8 mouse cellular contexts compared by ENCODE assay signal in genomic region chr2:30240267-30240666, GRCm38 (mm10). TPM values are rescaled to one million over a fixed set of nuclear protein-coding genes. Genes with fewer than 3 reads are reported as not detected.
A peak's percentile ranks its signal among the peaks of the same experiment; 100 is the strongest.
DNase-seq lines count a peak whose midpoint lies in the region; ATAC-seq and TF ChIP-seq lines count a peak whose summit lies in the region.

Gm28035 (plus strand) TSS chr2:30240567.

- peaks cover 33% of the 10 kb centered on the region for H3K4me1 ChIP-seq in forebrain, embryonic 15.5 days
- H3K4me1 ChIP-seq in forebrain, embryonic 16.5 days (replicated peaks; ENCODE audit: control insufficient read depth, insufficient read depth, low read length): peaks cover 26% of the 10 kb centered on the region
- peaks cover 23% of the 10 kb centered on the region; the same call in 1 of the 2 replicates for H3K4me1 ChIP-seq in lung, postnatal 0 days (ENCODE audit: insufficient read depth, low read depth, low read length)
- H3K4me1 ChIP-seq in limb, embryonic 13.5 days: peaks cover 47% of the 10 kb centered on the region
- peaks cover 28% of the 10 kb centered on the region for H3K4me1 ChIP-seq in small intestine, adult 2 months (ENCODE audit: control insufficient read depth, insufficient read depth, insufficient read length, low read length)

- 82% methylated on average over 2 of the region's 2 CpGs for WGBS in forebrain, embryonic 15.5 days
- WGBS in forebrain, embryonic 16.5 days: 82% methylated on average over 2 of the region's 2 CpGs
- 60% methylated on average over 2 of the region's 2 CpGs for WGBS in lung, postnatal 0 days
- WGBS in limb, embryonic 13.5 days: 90% methylated on average over 2 of the region's 2 CpGs
- WGBS in small intestine, adult 2 months: 59% methylated on average over 2 of the region's 2 CpGs

- H3K4me3 ChIP-seq in forebrain, embryonic 15.5 days: no peak within 1 kb of the TSS
- no peak within 1 kb of the TSS for H3K4me3 ChIP-seq in forebrain, embryonic 16.5 days (replicated peaks; ENCODE audit: low read length)
- H3K4me3 ChIP-seq in lung, postnatal 0 days (ENCODE audit: low read depth, low read length): peak within 1 kb of the TSS; percentile 88; the same call in 1 of the 2 replicates
- 0 out of 2 replicates have a peak within 1 kb of the TSS, but pooled peaks have one; percentile 89 for H3K4me3 ChIP-seq in limb, embryonic 13.5 days
- H3K4me3 ChIP-seq in small intestine, adult 2 months (ENCODE audit: low read depth, low read length): 0 out of 2 replicates have a peak within 1 kb of the TSS, but pooled peaks have one; percentile 10

- H3K4me2 ChIP-seq in forebrain, embryonic 15.5 days (replicated peaks): 0 out of 2 replicates have a peak within 1 kb of the TSS, but pooled peaks have one; percentile 69
- no peak within 1 kb of the TSS for H3K4me2 ChIP-seq in forebrain, embryonic 16.5 days (ENCODE audit: low read length)
- H3K4me2 ChIP-seq in lung, postnatal 0 days (replicated peaks; ENCODE audit: low read depth, low read length): peak within 1 kb of the TSS; percentile 63
- peak within 1 kb of the TSS; percentile 86 for H3K4me2 ChIP-seq in limb, embryonic 13.5 days (replicated peaks)

- DNase-seq in lung, postnatal 0 days (ENCODE audit: low spot score): no peak
- no peak for DNase-seq in lung, postnatal 4 days
- no peak for DNase-seq in natural killer cell, adult 2 months (ENCODE audit: low spot score in 2 of 2)
- no peak for DNase-seq in kidney, postnatal 25 days

- TF ChIP-seq POLR2A in small intestine, adult 2 months (IDR thresholded peaks at IDR 0.05; ENCODE audit: low read depth, low read length): no peak

- no peak for ATAC-seq in forebrain, embryonic 15.5 days (replicated peaks)
- ATAC-seq in forebrain, embryonic 16.5 days: no peak
- ATAC-seq in lung, postnatal 0 days: no peak
- no peak for ATAC-seq in limb, embryonic 13.5 days (ENCODE audit: low FRiP score, low read depth)

- TF ChIP-seq CTCF in lung, postnatal 0 days (IDR thresholded peaks at IDR 0.05): no peak
- TF ChIP-seq CTCF in small intestine, adult 2 months (IDR thresholded peaks at IDR 0.05; ENCODE audit: extremely low read depth, insufficient read length, insufficient replicate concordance, low read depth, low read length): no peak

- no peaks in the 10 kb centered on the region for H3K27me3 ChIP-seq in forebrain, embryonic 15.5 days
- H3K27me3 ChIP-seq in forebrain, embryonic 16.5 days (replicated peaks; ENCODE audit: control insufficient read depth, insufficient read depth, low read length): no peaks in the 10 kb centered on the region
- no peaks in the 10 kb centered on the region for H3K27me3 ChIP-seq in lung, postnatal 0 days (replicated peaks; ENCODE audit: insufficient read depth, low read length)
- no peaks in the 10 kb centered on the region for H3K27me3 ChIP-seq in limb, embryonic 13.5 days
- no peaks in the 10 kb centered on the region for H3K27me3 ChIP-seq in small intestine, adult 2 months (ENCODE audit: control insufficient read depth, insufficient read depth, low read length)

- H3K9me3 ChIP-seq in forebrain, embryonic 15.5 days: no peaks in the 10 kb centered on the region
- H3K9me3 ChIP-seq in forebrain, embryonic 16.5 days (ENCODE audit: control insufficient read depth, low read length): no peaks in the 10 kb centered on the region
- no peaks in the 10 kb centered on the region for H3K9me3 ChIP-seq in lung, postnatal 0 days (ENCODE audit: low read length)
- H3K9me3 ChIP-seq in limb, embryonic 13.5 days: no peaks in the 10 kb centered on the region

- H3K27ac ChIP-seq in forebrain, embryonic 15.5 days (replicated peaks): no peak within 1 kb of the TSS
- H3K27ac ChIP-seq in forebrain, embryonic 16.5 days (ENCODE audit: low read length): no peak within 1 kb of the TSS
- peak within 1 kb of the TSS; percentile 95 for H3K27ac ChIP-seq in lung, postnatal 0 days (ENCODE audit: low read length)
- no peak within 1 kb of the TSS for H3K27ac ChIP-seq in limb, embryonic 13.5 days
- H3K27ac ChIP-seq in small intestine, adult 2 months (ENCODE audit: insufficient read depth, low read depth, low read length): peak within 1 kb of the TSS; percentile 91

- peaks cover 39% of the 10 kb centered on the region for H3K36me3 ChIP-seq in forebrain, embryonic 15.5 days
- H3K36me3 ChIP-seq in forebrain, embryonic 16.5 days (ENCODE audit: control insufficient read depth, insufficient read depth): peaks cover 15% of the 10 kb centered on the region
- H3K36me3 ChIP-seq in lung, postnatal 0 days (ENCODE audit: insufficient read depth, low read length): peaks cover 21% of the 10 kb centered on the region; the same call in 1 of the 2 replicates
- peaks cover 54% of the 10 kb centered on the region for H3K36me3 ChIP-seq in limb, embryonic 13.5 days
- peaks cover 24% of the 10 kb centered on the region for H3K36me3 ChIP-seq in small intestine, adult 2 months (ENCODE audit: control insufficient read depth, insufficient read depth, low read length)

- H3K9ac ChIP-seq in forebrain, embryonic 15.5 days (replicated peaks): peak within 1 kb of the TSS; percentile 6; the same call in 1 of the 2 replicates
- no peak within 1 kb of the TSS for H3K9ac ChIP-seq in forebrain, embryonic 16.5 days (replicated peaks; ENCODE audit: low read depth, low read length)
- peak within 1 kb of the TSS; percentile 81; the same call in 1 of the 2 replicates for H3K9ac ChIP-seq in lung, postnatal 0 days (replicated peaks; ENCODE audit: low read depth)
- H3K9ac ChIP-seq in limb, embryonic 13.5 days: peak within 1 kb of the TSS; percentile 92

- no peak for TF ChIP-seq EP300 in lung, postnatal 0 days (IDR thresholded peaks at IDR 0.05)

RNA-seq across cellular contexts. Expression of gene Gm28035, which starts in this region (rescaled TPM):
- 0.64 and 0.70 TPM in 2 replicates for polyA plus RNA-seq in forebrain, embryonic 15.5 days (2015; fragmentation: Nextera tagmentation; extraction: Ambion mirVana)
- polyA plus RNA-seq in forebrain, embryonic 16.5 days (2015; fragmentation: Nextera tagmentation; extraction: Ambion mirVana): 0.46 and 0.58 TPM in 2 replicates
- polyA plus RNA-seq in lung, postnatal 0 days (2015; fragmentation: Nextera tagmentation; extraction: Ambion mirVana): 0.12 and 0.21 TPM in 2 replicates
- polyA plus RNA-seq in limb, embryonic 13.5 days (2015; fragmentation: Nextera tagmentation; extraction: Ambion mirVana): 0.22 TPM in 1 of 2 replicates, not detected in the other
- polyA plus RNA-seq in small intestine, adult 2 months (2012; rRNA removed): 3.1 and 6.1 TPM in 2 replicates

Comparison
In these comparisons a context has a peak if more than half of its experiments do, and no peak if none do; other contexts are left out.
1. H3K27ac ChIP-seq: peak in lung, postnatal 0 days (single experiment) and small intestine, adult 2 months (single experiment); none in forebrain, embryonic 15.5 days (single experiment), forebrain, embryonic 16.5 days (single experiment) and limb, embryonic 13.5 days (single experiment).
2. H3K4me3 ChIP-seq: peak in lung, postnatal 0 days (single experiment), limb, embryonic 13.5 days (single experiment) and small intestine, adult 2 months (single experiment); none in forebrain, embryonic 15.5 days (single experiment) and forebrain, embryonic 16.5 days (single experiment).